ENCODE assay signal across 20 mouse cellular contexts in genomic region chr12:116273733-116274132, GRCm38 (mm10). TPM values are rescaled to one million over a fixed set of nuclear protein-coding genes. Genes with fewer than 3 reads are reported as not detected.
"Had no signal": no experiment of that assay in that cellular context is flagged by ENCODE, and none has a peak within 500 bp of the region (broad histone marks: within the 10 kb centered on the region; RNA-seq: fewer than 3 reads in every experiment).

No protein-coding gene starts in this region.

- ATAC-seq: liver, postnatal 0 days; midbrain, embryonic 13.5 days; midbrain, embryonic 15.5 days had no signal

- DNase-seq: liver, embryonic 13.5 days; liver, postnatal 0 days; lung, postnatal 36 days; right cerebral cortex, postnatal 14 days; thymus, adult 18-20 months; thymus, postnatal 14 days; thymus, postnatal 36 days had no signal

- H3K36me3 ChIP-seq: liver, embryonic 13.5 days; liver, embryonic 15.5 days; lung, embryonic 15.5 days; midbrain, embryonic 13.5 days; midbrain, embryonic 15.5 days; neural tube, embryonic 12.5 days; stomach, embryonic 15.5 days had no signal

- H3K4me1 ChIP-seq: lung, embryonic 15.5 days; midbrain, embryonic 13.5 days; midbrain, embryonic 15.5 days; neural tube, embryonic 12.5 days; stomach, embryonic 15.5 days had no signal

- H3K9me3 ChIP-seq: liver, embryonic 13.5 days; liver, embryonic 15.5 days; lung, embryonic 15.5 days; megakaryocyte, embryonic 14.5 days; midbrain, embryonic 13.5 days; midbrain, embryonic 15.5 days; neural tube, embryonic 12.5 days; stomach, embryonic 15.5 days had no signal

- H3K4me3 ChIP-seq: liver, embryonic 13.5 days; liver, embryonic 15.5 days; lung, embryonic 15.5 days; megakaryocyte, embryonic 14.5 days; midbrain, embryonic 13.5 days; midbrain, embryonic 15.5 days; neural tube, embryonic 12.5 days; stomach, embryonic 15.5 days had no signal

- H3K27ac ChIP-seq: liver, embryonic 13.5 days; liver, embryonic 15.5 days; lung, embryonic 15.5 days; macrophage; midbrain, embryonic 13.5 days; midbrain, embryonic 15.5 days; neural tube, embryonic 12.5 days; stomach, embryonic 15.5 days had no signal

- H3K4me2 ChIP-seq: liver, embryonic 13.5 days; liver, embryonic 15.5 days; lung, embryonic 15.5 days; midbrain, embryonic 11.5 days; midbrain, embryonic 13.5 days; midbrain, embryonic 15.5 days; neural tube, embryonic 12.5 days; stomach, embryonic 15.5 days had no signal

- H3K27me3 ChIP-seq: liver, embryonic 13.5 days; liver, embryonic 15.5 days; lung, embryonic 15.5 days; megakaryocyte, embryonic 14.5 days; midbrain, embryonic 13.5 days; neural tube, embryonic 12.5 days; stomach, embryonic 15.5 days had no signal

- H3K9ac ChIP-seq: liver, embryonic 13.5 days; liver, embryonic 15.5 days; liver, postnatal 0 days; lung, embryonic 15.5 days; midbrain, embryonic 13.5 days; midbrain, embryonic 15.5 days; neural tube, embryonic 12.5 days; stomach, embryonic 15.5 days had no signal

RNA-seq across cellular contexts. Expression of gene Gm11027, which starts 1.5 kb away (rescaled TPM):
- polyA plus RNA-seq: liver, embryonic 13.5 days; liver, embryonic 15.5 days; liver, postnatal 0 days; lung, embryonic 15.5 days; macrophage; midbrain, embryonic 11.5 days; midbrain, embryonic 13.5 days; midbrain, embryonic 15.5 days; midbrain, postnatal 0 days; neural tube, embryonic 12.5 days; neural tube, embryonic 14.5 days; spleen, adult 2 months; stomach, embryonic 15.5 days; thymus, postnatal 0 days had no signal
